Mouse (Mus musculus) kidney, embryonic 14.5 days (tissue): ENCODE measurements around the gene Gm10644. TPM values are rescaled to one million over a fixed set of nuclear protein-coding genes. Genes with fewer than 3 reads are reported as not detected.

Experiments
- ATAC-seq: fragments of 200-750 bp; cut with Nextera tagmentation; 2 replicates; pipeline ENCODE4 v1.8.0; 2017; ENCODE audit warnings: moderate number of reproducible peaks, mild to moderate bottlenecking, moderate TSS enrichment, moderate library complexity; ENCODE audit not compliant: low FRiP score, low TSS enrichment
- H3K27ac ChIP-seq: fragments of 300-500 bp; sonication (generic); 2 replicates; pipeline ENCODE4 v1.5.1; 2014; ENCODE audit warnings: low read depth, mild to moderate bottlenecking, low read length, moderate library complexity, mixed read lengths
- H3K27me3 ChIP-seq: fragments of 300-500 bp; sonication (generic); 2 replicates; pipeline ENCODE4 v1.6.1; 2014; ENCODE audit warnings: mild to moderate bottlenecking, low read length; ENCODE audit not compliant: control insufficient read depth, insufficient read depth
- H3K36me3 ChIP-seq: fragments of 300-500 bp; sonication (generic); 2 replicates; pipeline ENCODE4 v1.6.1; 2014; ENCODE audit warnings: low read length, mixed read lengths; ENCODE audit not compliant: control insufficient read depth, insufficient read depth
- H3K4me1 ChIP-seq: fragments of 300-500 bp; sonication (generic); 2 replicates; pipeline ENCODE4 v1.6.1; 2014; ENCODE audit warnings: low read length, mixed read lengths; ENCODE audit not compliant: control insufficient read depth, insufficient read depth
- H3K4me2 ChIP-seq: fragments of 300-500 bp; sonication (generic); replicated peaks from 2 replicates; pipeline ENCODE4 v1.6.1; 2014; ENCODE audit warnings: low read depth, mild to moderate bottlenecking, low read length
- H3K4me3 ChIP-seq: fragments of 300-500 bp; sonication (generic); 2 replicates; pipeline ENCODE4 v1.5.1; 2014; ENCODE audit warnings: mild to moderate bottlenecking, low read length
- H3K9ac ChIP-seq: fragments of 300-500 bp; sonication (generic); 2 replicates; pipeline ENCODE4 v1.6.1; 2014; ENCODE audit warnings: low read depth, mild to moderate bottlenecking, low read length, moderate library complexity
- H3K9me3 ChIP-seq: fragments of 300-500 bp; sonication (generic); 2 replicates; pipeline ENCODE4 v1.6.1; 2016; ENCODE audit warnings: low read length; ENCODE audit not compliant: control insufficient read depth
- WGBS: fragments of 180-500 bp; shearing (Covaris S2); extraction: QIAGEN DNeasy Blood & Tissue Kit; methylation state at CpG from one replicate; pipeline ENCODE4 v1.1.7; 2014; 5-methylcytosine and 5-hydroxymethylcytosine counted together
- polyA plus RNA-seq: library from polyadenylated mRNA; unstranded; fragments of >200 nt; fragmentation: Nextera tagmentation; extraction: Ambion mirVana; gene quantifications from 2 replicates; pipeline ENCODE4 v1.2.1, GENCODE M21; 2014

Gm10644 gene
- polyA plus RNA-seq, 1 experiment from 2014 or later, result 0.61 TPM

GRCm38 (mm10) chr8:83911809-83912731 lies 42.9 kb downstream of the Gm10644 start:
- no peak overlapping the region for H3K27ac ChIP-seq
- peaks cover 33% of the 10 kb centered on the region for H3K4me1 ChIP-seq
- H3K9ac ChIP-seq, result no peak overlapping the region
- 64% methylated on average over 5 of the region's 5 CpGs for WGBS
- no peak overlapping the region for H3K4me2 ChIP-seq
- H3K27me3 ChIP-seq, result no peaks in the 10 kb centered on the region
- peaks cover 2% of the 10 kb centered on the region; the same call in 1 of the 2 replicates for H3K36me3 ChIP-seq
- ATAC-seq, result no peak
- H3K9me3 ChIP-seq, result no peaks in the 10 kb centered on the region
- H3K4me3 ChIP-seq, result no peak overlapping the region

GRCm38 (mm10) chr8:83909311-83909710 lies 45.7 kb downstream of the Gm10644 start:
- Histone ChIP-seq H3K4me3 (no peak overlapping the region), H3K4me2 (no peak overlapping the region), H3K4me1 (peaks cover 35% of the 10 kb centered on the region; the same call in 1 of the 2 replicates), H3K9me3 (no peaks in the 10 kb centered on the region), H3K27me3 (no peaks in the 10 kb centered on the region), H3K9ac (no peak overlapping the region), H3K36me3 (peaks cover 7% of the 10 kb centered on the region; the same call in 1 of the 2 replicates), H3K27ac (no peak overlapping the region)
- 0 out of 2 replicates have a peak, but pooled peaks have one; percentile 20 for ATAC-seq
- 40% methylated on average over 8 of the region's 8 CpGs for WGBS

GRCm38 (mm10) chr8:83908583-83908982 lies 46.4 kb downstream of the Gm10644 start:
- H3K4me3 ChIP-seq, result no peak overlapping the region

GRCm38 (mm10) chr8:83902961-83903666 lies 51.9 kb downstream of the Gm10644 start:
- Histone ChIP-seq H3K36me3 (peaks cover 7% of the 10 kb centered on the region; the same call in 1 of the 2 replicates), H3K4me1 (peaks cover 39% of the 10 kb centered on the region), H3K27ac (peak overlapping the region; percentile 77), H3K4me3 (peak overlapping the region; percentile 24), H3K9ac (peak overlapping the region; percentile 23; the same call in 1 of the 2 replicates), H3K9me3 (no peaks in the 10 kb centered on the region), H3K4me2 (peak overlapping the region; percentile 96), H3K27me3 (no peaks in the 10 kb centered on the region)
- 4% methylated on average over 11 of the region's 13 CpGs for WGBS
- peak; percentile 21; the same call in 1 of the 2 replicates for ATAC-seq

More at GRCm38 (mm10) chr8:83908583-83908982, 46.4 kb downstream of the Gm10644 start:
- 71% methylated on average over 6 of the region's 6 CpGs for WGBS
- Histone ChIP-seq H3K27ac (no peak overlapping the region), H3K4me2 (no peak overlapping the region), H3K9me3 (no peaks in the 10 kb centered on the region), H3K9ac (no peak overlapping the region), H3K27me3 (no peaks in the 10 kb centered on the region), H3K4me1 (peaks cover 43% of the 10 kb centered on the region), H3K36me3 (peaks cover 7% of the 10 kb centered on the region; the same call in 1 of the 2 replicates)
- ATAC-seq, result no peak

GRCm38 (mm10) chr8:83901566-83902485 lies 53.2 kb downstream of the Gm10644 start:
- H3K4me3 ChIP-seq, result peak overlapping the region; percentile 97
- H3K36me3 ChIP-seq, result peaks cover 5% of the 10 kb centered on the region; the same call in 1 of the 2 replicates
- WGBS, result 6% methylated on average over 14 of the region's 14 CpGs
- no peaks in the 10 kb centered on the region for H3K27me3 ChIP-seq
- H3K4me2 ChIP-seq, result peak overlapping the region; percentile 96
- H3K9me3 ChIP-seq, result no peaks in the 10 kb centered on the region
- H3K4me1 ChIP-seq, result peaks cover 42% of the 10 kb centered on the region
- no peak for ATAC-seq
- peak overlapping the region; percentile 94 for H3K9ac ChIP-seq
- no peak overlapping the region for H3K27ac ChIP-seq

GRCm38 (mm10) chr8:83900957-83901270 lies 54.1 kb downstream of the Gm10644 start:
- ATAC-seq, result no peak
- peaks cover 43% of the 10 kb centered on the region for H3K4me1 ChIP-seq
- H3K4me2 ChIP-seq, result peak overlapping the region; percentile 96
- H3K4me3 ChIP-seq, result peak overlapping the region; percentile 97
- H3K27ac ChIP-seq, result peak overlapping the region; percentile 94
- no peaks in the 10 kb centered on the region for H3K27me3 ChIP-seq
- H3K36me3 ChIP-seq, result 0 out of 2 replicates have a peak, but pooled peaks cover 2% of the 10 kb centered on the region
- WGBS, result under 1% methylated on average over 33 of the region's 40 CpGs
- peak overlapping the region; percentile 94 for H3K9ac ChIP-seq
- H3K9me3 ChIP-seq, result no peaks in the 10 kb centered on the region

- WGBS, result 1% methylated on average over 36 of the region's 100 CpGs
- peak overlapping the region; percentile 96 for H3K4me2 ChIP-seq
- no peaks in the 10 kb centered on the region; the same call in 1 of the 2 replicates for H3K27me3 ChIP-seq
- H3K9me3 ChIP-seq, result no peaks in the 10 kb centered on the region
- peaks cover 40% of the 10 kb centered on the region for H3K4me1 ChIP-seq
- 0 out of 2 replicates have a peak, but pooled peaks cover under 1% of the 10 kb centered on the region for H3K36me3 ChIP-seq
- H3K27ac ChIP-seq, result peak overlapping the region; percentile 94
- no peak for ATAC-seq
- H3K9ac ChIP-seq, result peak overlapping the region; percentile 94
- H3K4me3 ChIP-seq, result peak overlapping the region; percentile 97
Observed at GRCm38 (mm10) chr8:83900266-83900956, 54.6 kb downstream of the Gm10644 start.
